Mouse (Mus musculus) right cerebral cortex, postnatal 36 days (tissue): ENCODE data around the gene Panx3.
A peak's percentile ranks its signal among the peaks of the same experiment; 100 is the strongest.

Source experiments
- DNase-seq, 2 experiments: peaks; one replicate each; pipeline ENCODE4 v3.0.0; 2022; ENCODE audit warnings: low spot score in 2 of 2, mixed read lengths in 1 of 2

Panx3 gene

GRCm38 (mm10) chr9:37632305-37632704, 36.7 kb downstream of the Panx3 start:
- no peak for DNase-seq

DNA sequence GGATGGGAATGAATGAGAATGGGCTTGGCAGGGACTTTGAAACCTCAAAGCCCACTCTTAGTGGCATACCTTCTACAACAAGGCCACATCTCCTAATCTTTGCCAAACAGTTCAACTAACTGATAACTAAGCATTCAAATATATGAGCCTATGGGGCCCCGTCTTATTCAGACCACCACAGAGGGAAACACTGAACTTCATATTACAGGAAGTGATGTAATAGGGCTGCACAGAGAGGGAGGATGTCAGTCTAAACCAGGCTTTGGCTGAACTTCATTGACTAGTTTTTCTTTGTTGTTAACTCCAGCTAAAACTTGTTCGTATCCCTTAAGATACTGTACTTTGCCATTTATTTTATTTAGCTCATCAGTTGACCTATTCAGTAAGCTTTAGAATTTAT, 39.1 kb downstream of the Panx3 start:
- DNase-seq: no peak

DNA sequence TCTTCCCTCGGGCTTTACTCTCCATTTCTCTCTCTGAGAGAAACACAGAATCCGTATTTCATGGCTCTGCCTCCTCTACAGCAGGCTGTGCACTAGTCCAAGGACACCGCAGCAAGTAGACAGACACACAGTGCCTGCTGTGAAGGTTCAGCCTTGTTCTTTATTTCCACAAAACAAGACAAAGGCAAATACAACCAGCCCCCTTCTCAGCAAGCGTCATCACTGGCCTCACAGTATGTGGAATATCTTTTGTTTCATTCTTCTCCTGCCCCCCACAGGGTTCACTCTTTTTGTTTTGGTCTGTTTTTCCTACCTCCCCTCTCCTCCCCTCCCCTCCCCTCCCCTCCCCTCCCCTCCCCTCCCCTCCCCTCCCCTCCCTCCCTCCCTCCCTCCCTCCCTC, 40.5 kb downstream of the Panx3 start:
- no peak for DNase-seq

DNA sequence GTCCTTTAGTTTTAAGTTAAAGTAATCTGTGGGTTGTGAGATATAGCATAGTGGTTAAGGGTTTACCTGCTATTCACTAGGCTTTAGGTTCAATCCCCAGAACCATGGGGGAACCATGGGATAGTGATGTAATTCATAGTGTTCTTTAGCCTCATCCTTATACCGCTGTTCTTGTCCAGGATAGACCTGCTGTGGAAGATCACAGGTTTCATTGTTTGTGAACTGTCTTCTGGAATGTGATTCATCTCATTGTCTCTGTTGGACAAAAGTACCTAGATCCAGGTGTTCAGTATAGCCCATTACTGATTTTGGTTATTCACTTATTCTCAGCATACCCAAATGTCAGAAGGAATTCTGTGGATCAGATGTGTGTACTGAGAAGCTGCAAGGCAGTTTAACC, 41.8 kb downstream of the Panx3 start:
- DNase-seq: no peak

- DNase-seq: peak; percentile 36 to 48
These were observed 42.9 kb downstream of the Panx3 start for GRCm38 (mm10) chr9:37626103-37626567.

- peak; percentile 75 to 89 for DNase-seq
These were observed 43.4 kb downstream of the Panx3 start for GRCm38 (mm10) chr9:37625641-37626040.

DNA sequence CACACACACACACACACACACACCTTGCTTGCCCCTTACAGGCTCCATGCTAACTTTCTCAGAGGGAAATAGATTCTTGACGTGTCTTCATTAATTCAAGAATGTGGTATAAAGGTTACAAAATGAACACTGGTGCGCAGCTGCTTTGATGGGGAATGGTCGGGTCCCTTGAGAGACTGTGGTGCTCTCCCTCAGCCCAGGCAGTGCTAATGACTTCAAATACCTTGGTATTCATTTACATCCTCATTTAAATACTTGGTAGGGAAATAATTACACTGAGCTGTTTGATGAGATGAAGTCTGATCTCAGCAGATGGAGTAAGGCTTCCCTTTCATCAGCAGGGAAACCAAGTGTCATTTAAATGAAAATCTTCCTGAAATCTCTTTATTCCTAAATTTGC, 43.9 kb downstream of the Panx3 start:
- DNase-seq: no peak

DNA sequence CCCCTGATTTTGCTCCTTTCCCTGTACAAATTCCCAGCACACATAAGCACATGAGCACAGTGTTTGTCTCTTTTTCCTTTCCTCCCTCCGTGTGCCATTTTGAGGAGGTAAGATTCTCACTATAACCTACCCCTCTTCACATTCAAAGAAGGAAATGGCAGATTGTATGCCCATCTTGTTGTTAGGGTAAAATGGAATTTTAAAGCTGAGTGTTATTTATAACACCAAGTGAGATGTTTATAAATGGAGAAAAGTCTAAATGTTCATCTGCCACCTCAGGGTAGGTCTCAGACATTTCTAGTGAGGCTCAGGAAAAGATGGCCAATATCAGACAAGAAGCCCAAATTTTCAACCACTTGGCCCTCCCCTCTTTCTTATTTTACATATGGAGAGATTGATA, 44.5 kb downstream of the Panx3 start:
- no peak for DNase-seq

DNA sequence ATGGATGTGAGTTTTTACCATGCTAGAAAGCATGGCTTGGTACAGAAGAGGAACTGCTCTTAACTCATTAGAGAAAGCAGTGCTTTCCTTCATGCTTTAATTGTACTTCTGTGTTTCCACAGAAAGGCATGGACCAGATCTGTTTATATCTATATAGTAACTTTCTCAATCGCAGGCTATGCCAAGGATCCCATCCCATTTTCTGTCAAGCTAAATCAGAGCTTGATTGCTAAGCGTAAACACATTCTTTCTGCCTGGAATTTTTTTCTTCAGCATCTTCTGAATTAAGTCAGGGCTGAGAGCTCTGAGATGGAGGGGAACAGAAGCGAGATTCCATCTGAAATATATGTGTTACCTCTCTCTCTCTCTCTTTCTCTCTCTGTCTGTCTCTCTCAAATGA, 45.1 kb downstream of the Panx3 start:
- DNase-seq: no peak

DNA sequence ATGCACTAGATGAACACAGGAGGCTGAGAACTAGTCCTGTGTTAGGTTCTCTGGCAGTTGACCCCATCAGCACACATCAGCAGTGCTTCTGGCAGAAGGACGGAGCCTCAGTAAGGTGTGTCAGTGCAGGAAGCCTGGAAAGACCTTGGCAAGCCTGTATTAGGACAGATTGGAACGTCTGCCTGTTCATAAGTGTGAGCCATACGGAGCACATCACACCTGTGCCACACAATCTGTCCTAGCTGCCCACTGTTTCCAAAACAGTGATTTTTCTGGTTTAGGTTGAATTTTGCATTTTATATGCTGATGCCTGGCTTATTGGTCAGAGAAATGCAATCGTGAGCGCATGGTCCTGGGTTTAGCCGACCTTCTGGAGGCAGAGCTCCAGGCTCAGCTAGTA, 47.7 kb downstream of the Panx3 start:
- no peak for DNase-seq

DNA sequence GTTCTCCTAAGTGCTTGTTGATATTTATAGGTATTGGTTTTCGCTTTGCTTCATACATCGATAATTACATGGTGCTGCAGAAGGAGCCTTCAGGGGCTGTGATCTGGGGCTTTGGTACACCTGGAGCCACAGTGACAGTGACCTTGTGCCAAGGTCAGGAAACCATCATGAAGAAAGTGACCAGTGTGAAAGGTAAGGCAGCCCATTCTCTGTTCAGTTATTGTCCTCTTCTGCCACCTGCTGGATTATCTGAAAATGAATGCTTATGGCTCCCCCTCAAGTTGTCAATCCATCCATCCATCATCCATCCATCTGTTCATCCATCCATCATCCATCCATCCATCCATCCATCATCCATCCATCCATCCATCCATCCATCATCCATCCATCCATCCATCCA, 52.3 kb downstream of the Panx3 start:
- DNase-seq: no peak

- DNase-seq: peak in 1 of 2 experiments; percentile 64
These were observed 53.8 kb downstream of the Panx3 start for GRCm38 (mm10) chr9:37615220-37615619.

GRCm38 (mm10) chr9:37614316-37614715, 54.7 kb downstream of the Panx3 start:
- DNase-seq: no peak

- no peak for DNase-seq
These were observed 55.1 kb downstream of the Panx3 start for GRCm38 (mm10) chr9:37613911-37614280.

DNA sequence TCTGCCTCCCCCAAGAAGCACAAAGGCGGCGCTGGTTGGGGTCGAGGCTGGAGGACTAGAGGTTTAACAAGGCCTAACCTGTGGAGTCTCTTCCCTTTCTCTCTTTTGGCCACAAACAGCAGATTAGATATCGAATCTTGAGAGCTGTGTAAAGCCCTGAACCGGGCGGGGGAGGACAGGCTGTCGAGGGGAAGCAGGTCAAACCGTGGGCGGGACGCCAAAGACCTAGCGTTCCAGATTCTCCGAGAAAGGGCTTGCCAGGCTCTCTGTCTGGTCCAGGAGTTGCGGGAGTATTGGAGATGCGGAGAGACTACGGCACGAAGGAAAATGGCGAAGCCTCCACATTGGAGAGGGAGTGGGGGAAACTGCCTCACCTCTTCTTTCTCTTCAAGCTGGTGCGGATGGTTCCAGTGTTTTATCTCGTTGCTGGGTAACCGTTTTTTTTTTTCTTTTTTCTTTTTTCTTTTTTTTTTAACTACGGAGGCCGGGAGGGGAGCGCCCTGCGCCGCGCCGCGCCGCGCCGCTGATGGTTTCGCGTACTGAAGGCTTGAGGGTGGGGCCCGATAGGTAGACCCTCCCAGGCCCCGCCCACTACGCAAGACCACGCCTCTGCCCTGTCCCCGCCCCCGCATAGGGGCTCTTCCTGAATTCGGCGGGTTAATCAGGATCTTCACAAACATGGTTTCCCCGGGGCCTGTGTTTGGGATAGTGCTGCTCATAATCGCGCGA, 55.7 kb downstream of the Panx3 start, which contains the start of gene Spa17:
TSS of gene Spa17 (minus strand) at position 541 of the 729 bp plus-strand sequence.
- peak; percentile 81 to 82 for DNase-seq
